Mouse (Mus musculus) heart, embryonic 13.5 days (tissue): Measurements from ENCODE around the gene Rin1. TPM values are rescaled to one million over a fixed set of nuclear protein-coding genes. Genes with fewer than 3 reads are reported as not detected.
A peak's percentile ranks its signal among the peaks of the same experiment; 100 is the strongest.
"Not testable (repeated sequence)": the region's sequence is repeated elsewhere in the genome, so short reads cannot be mapped to it uniquely, and the experiment has no call there.

Source experiments
- ATAC-seq: fragments of 200-750 bp; cut with Nextera tagmentation; 2 replicates; pipeline ENCODE4 v1.8.0; 2017; ENCODE audit warnings: moderate TSS enrichment; ENCODE audit not compliant: insufficient number of reproducible peaks, low FRiP score, low TSS enrichment; ENCODE audit errors: extremely low read depth
- H3K27ac ChIP-seq: fragments of 300-500 bp; sonication (generic); replicated peaks from 2 replicates; pipeline ENCODE4 v1.5.1; 2015; ENCODE audit warnings: moderate library complexity, mild to moderate bottlenecking, inconsistent platforms
- H3K27me3 ChIP-seq: fragments of 300-500 bp; sonication (generic); replicated peaks from 2 replicates; pipeline ENCODE4 v1.6.1; 2015; ENCODE audit warnings: mild to moderate bottlenecking, inconsistent platforms
- H3K36me3 ChIP-seq: fragments of 300-500 bp; sonication (generic); 2 replicates; pipeline ENCODE4 v1.6.1; 2015; ENCODE audit warnings: mild to moderate bottlenecking, inconsistent platforms
- H3K4me1 ChIP-seq: fragments of 300-500 bp; sonication (generic); 2 replicates; pipeline ENCODE4 v1.6.1; 2015; ENCODE audit warnings: inconsistent platforms
- H3K4me2 ChIP-seq: fragments of 300-500 bp; sonication (generic); 2 replicates; pipeline ENCODE4 v1.6.1; 2015; ENCODE audit warnings: inconsistent platforms, mild to moderate bottlenecking, moderate library complexity
- H3K4me3 ChIP-seq: fragments of 300-500 bp; sonication (generic); 2 replicates; pipeline ENCODE4 v1.5.1; 2015; ENCODE audit warnings: moderate library complexity, mild to moderate bottlenecking, inconsistent platforms
- H3K9ac ChIP-seq: fragments of 300-500 bp; sonication (generic); 2 replicates; pipeline ENCODE4 v1.6.1; 2015; ENCODE audit warnings: inconsistent platforms, mild to moderate bottlenecking, moderate library complexity
- H3K9me3 ChIP-seq: fragments of 300-500 bp; sonication (generic); 2 replicates; pipeline ENCODE4 v1.6.1; 2016; ENCODE audit warnings: inconsistent platforms
- WGBS: fragments of 180-500 bp; shearing (Covaris S2); methylation state at CpG from one replicate; pipeline ENCODE4 v1.1.7; 2015; ENCODE audit warnings: mixed read lengths; 5-methylcytosine and 5-hydroxymethylcytosine counted together
- polyA plus RNA-seq: library from polyadenylated mRNA; unstranded; fragments of >200 nt; fragmentation: Nextera tagmentation; extraction: Ambion mirVana; gene quantifications from 2 replicates; pipeline ENCODE4 v1.2.1, GENCODE M21; 2015

Gene Rin1
- 2.4 and 3.5 TPM in 2 replicates for polyA plus RNA-seq

- peak within 1 kb of the TSS; percentile 72 for H3K9ac ChIP-seq
- no peak for ATAC-seq
- 12% methylated on average over 14 of the region's 14 CpGs for WGBS
Observed at GRCm38 (mm10) chr19:5050047-5050905, at the start of gene Rin1. Gene Rin1, plus strand, starts transcription at chr19:5050481.

GRCm38 (mm10) chr19:5001666-5002406 lies 48.4 kb upstream of the Rin1 start:
- Histone ChIP-seq H3K9me3 (no peaks in the 10 kb centered on the region), H3K27ac (peak overlapping the region; percentile 60), H3K4me3 (peak overlapping the region; percentile 43), H3K36me3 (no peaks in the 10 kb centered on the region), H3K27me3 (peaks cover 9% of the 10 kb centered on the region), H3K4me2 (peak overlapping the region; percentile 70), H3K9ac (peak overlapping the region; percentile 57), H3K4me1 (peaks cover 24% of the 10 kb centered on the region)
- 2% methylated on average over 39 of the region's 39 CpGs for WGBS
- peak; percentile 76; the same call in 1 of the 2 replicates for ATAC-seq

More at GRCm38 (mm10) chr19:5050047-5050905, at the start of gene Rin1:
- peak within 1 kb of the TSS; percentile 48 for H3K4me3 ChIP-seq
- peak within 1 kb of the TSS; percentile 70 for H3K27ac ChIP-seq
- H3K4me2 ChIP-seq: peak within 1 kb of the TSS; percentile 71
- no peaks in the 10 kb centered on the region for H3K9me3 ChIP-seq
- H3K27me3 ChIP-seq: peaks cover 41% of the 10 kb centered on the region
- peaks cover 42% of the 10 kb centered on the region for H3K36me3 ChIP-seq
- peaks cover 34% of the 10 kb centered on the region for H3K4me1 ChIP-seq

- H3K27me3 ChIP-seq, ATAC-seq, H3K4me2 ChIP-seq, H3K27ac ChIP-seq, H3K9me3 ChIP-seq, H3K36me3 ChIP-seq, H3K4me3 ChIP-seq, H3K9ac ChIP-seq: not testable (repeated sequence)
- peaks cover 24% of the 10 kb centered on the region for H3K4me1 ChIP-seq
- 52% methylated on average over 2 of the region's 2 CpGs for WGBS
Observed at GRCm38 (mm10) chr19:5003644-5004043, 46.6 kb upstream of the Rin1 start.

- Histone ChIP-seq H3K4me3 (no peak overlapping the region), H3K4me1 (peaks cover 14% of the 10 kb centered on the region), H3K36me3 (no peaks in the 10 kb centered on the region), H3K27ac (no peak overlapping the region), H3K9me3 (no peaks in the 10 kb centered on the region), H3K27me3 (no peaks in the 10 kb centered on the region), H3K9ac (no peak overlapping the region), H3K4me2 (no peak overlapping the region)
- WGBS: 56% methylated on average over 4 of the region's 4 CpGs
- no peak for ATAC-seq
Observed at GRCm38 (mm10) chr19:5004925-5005324, 45.4 kb upstream of the Rin1 start.

- ATAC-seq: no peak
- 39% methylated on average over 8 of the region's 8 CpGs for WGBS
Observed at GRCm38 (mm10) chr19:5013138-5013537, 37.1 kb upstream of the Rin1 start.

GRCm38 (mm10) chr19:5014961-5015398 lies 35.3 kb upstream of the Rin1 start:
- Histone ChIP-seq H3K9me3 (no peaks in the 10 kb centered on the region), H3K27ac (peak overlapping the region; percentile 96), H3K4me3 (no peak overlapping the region), H3K27me3 (no peaks in the 10 kb centered on the region), H3K4me1 (peaks cover 31% of the 10 kb centered on the region), H3K4me2 (no peak overlapping the region), H3K36me3 (no peaks in the 10 kb centered on the region), H3K9ac (no peak overlapping the region)
- 18% methylated on average over 8 of the region's 8 CpGs for WGBS
- ATAC-seq: no peak

More at GRCm38 (mm10) chr19:5013138-5013537, 37.1 kb upstream of the Rin1 start:
- no peak overlapping the region for H3K9ac ChIP-seq
- no peaks in the 10 kb centered on the region for H3K36me3 ChIP-seq
- no peaks in the 10 kb centered on the region for H3K9me3 ChIP-seq
- H3K27me3 ChIP-seq: no peaks in the 10 kb centered on the region
- H3K4me1 ChIP-seq: peaks cover 31% of the 10 kb centered on the region
- no peak overlapping the region for H3K4me2 ChIP-seq
- 0 out of 2 replicates have a peak overlapping the region, but pooled peaks have one; percentile 24 for H3K27ac ChIP-seq
- H3K4me3 ChIP-seq: no peak overlapping the region

GRCm38 (mm10) chr19:5016221-5016742 lies 34.0 kb upstream of the Rin1 start:
- peak overlapping the region; percentile 59 for H3K4me2 ChIP-seq
- H3K9ac ChIP-seq: peak overlapping the region; percentile 62
- 0 out of 2 replicates have a peak overlapping the region, but pooled peaks have one; percentile 8 for H3K4me3 ChIP-seq
- WGBS: 22% methylated on average over 10 of the region's 10 CpGs
- no peaks in the 10 kb centered on the region for H3K27me3 ChIP-seq
- ATAC-seq: peak; percentile 58
- peak overlapping the region; percentile 96 for H3K27ac ChIP-seq
- no peaks in the 10 kb centered on the region for H3K9me3 ChIP-seq
- H3K4me1 ChIP-seq: peaks cover 34% of the 10 kb centered on the region
- no peaks in the 10 kb centered on the region for H3K36me3 ChIP-seq

- H3K36me3 ChIP-seq: no peaks in the 10 kb centered on the region
- 0 out of 2 replicates have a peak overlapping the region, but pooled peaks have one; percentile 8 for H3K4me3 ChIP-seq
- H3K9me3 ChIP-seq: no peaks in the 10 kb centered on the region
- H3K27ac ChIP-seq: peak overlapping the region; percentile 96
- WGBS: 20% methylated on average over 12 of the region's 12 CpGs
- ATAC-seq: no peak
- H3K9ac ChIP-seq: peak overlapping the region; percentile 62
- no peaks in the 10 kb centered on the region for H3K27me3 ChIP-seq
- peaks cover 34% of the 10 kb centered on the region for H3K4me1 ChIP-seq
- H3K4me2 ChIP-seq: peak overlapping the region; percentile 59
Observed at GRCm38 (mm10) chr19:5016782-5017181, 33.5 kb upstream of the Rin1 start.

GRCm38 (mm10) chr19:5017611-5018010 lies 32.7 kb upstream of the Rin1 start:
- Histone ChIP-seq H3K27ac (no peak overlapping the region), H3K27me3 (no peaks in the 10 kb centered on the region), H3K36me3 (no peaks in the 10 kb centered on the region), H3K4me3 (no peak overlapping the region), H3K9me3 (no peaks in the 10 kb centered on the region), H3K9ac (no peak overlapping the region), H3K4me2 (no peak overlapping the region), H3K4me1 (peaks cover 34% of the 10 kb centered on the region)
- ATAC-seq: no peak
- 65% methylated on average over 4 of the region's 4 CpGs for WGBS

- no peak overlapping the region for H3K4me3 ChIP-seq
- no peak for ATAC-seq
- H3K4me1 ChIP-seq: peaks cover 34% of the 10 kb centered on the region
- no peak overlapping the region for H3K27ac ChIP-seq
- H3K9me3 ChIP-seq: no peaks in the 10 kb centered on the region
- H3K4me2 ChIP-seq: no peak overlapping the region
- no peaks in the 10 kb centered on the region for H3K36me3 ChIP-seq
- H3K27me3 ChIP-seq: no peaks in the 10 kb centered on the region
- WGBS: 70% methylated on average over 3 of the region's 3 CpGs
- H3K9ac ChIP-seq: no peak overlapping the region
Observed at GRCm38 (mm10) chr19:5018191-5018590, 32.1 kb upstream of the Rin1 start.

GRCm38 (mm10) chr19:5021416-5021815 lies 28.9 kb upstream of the Rin1 start:
- no peaks in the 10 kb centered on the region for H3K9me3 ChIP-seq
- H3K4me2 ChIP-seq: no peak overlapping the region
- no peak overlapping the region for H3K9ac ChIP-seq
- WGBS: 71% methylated on average over 2 of the region's 2 CpGs
- no peak overlapping the region for H3K4me3 ChIP-seq
- H3K27ac ChIP-seq: no peak overlapping the region
- ATAC-seq: no peak
- H3K36me3 ChIP-seq: peaks cover 8% of the 10 kb centered on the region
- H3K27me3 ChIP-seq: no peaks in the 10 kb centered on the region
- peaks cover 27% of the 10 kb centered on the region for H3K4me1 ChIP-seq
